Mouse (Mus musculus): ENCODE data around the gene Tmem117.

Gene Tmem117

DNA sequence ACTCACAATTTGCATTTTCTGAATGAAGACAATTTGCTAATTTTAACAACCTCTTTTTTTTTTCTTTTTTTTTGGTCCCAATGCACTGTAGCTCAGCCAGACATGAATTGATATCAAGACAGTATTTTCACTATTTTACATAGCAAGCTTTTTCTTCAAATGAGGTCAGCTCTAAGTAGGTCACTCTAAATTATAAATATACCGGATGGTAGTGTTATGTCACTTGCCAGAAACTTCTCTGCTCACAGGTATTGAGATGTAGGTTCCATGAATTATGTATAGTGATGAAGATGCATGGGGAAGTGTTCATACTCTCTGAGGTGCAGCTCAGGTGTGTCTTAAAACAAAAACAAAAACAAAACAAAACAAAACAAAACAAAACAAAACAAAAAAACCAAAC is 264.2 kb downstream of the Tmem117 start:
- DNase-seq (ENCODE audit: low read depth, low spot score), result no peak

DNA sequence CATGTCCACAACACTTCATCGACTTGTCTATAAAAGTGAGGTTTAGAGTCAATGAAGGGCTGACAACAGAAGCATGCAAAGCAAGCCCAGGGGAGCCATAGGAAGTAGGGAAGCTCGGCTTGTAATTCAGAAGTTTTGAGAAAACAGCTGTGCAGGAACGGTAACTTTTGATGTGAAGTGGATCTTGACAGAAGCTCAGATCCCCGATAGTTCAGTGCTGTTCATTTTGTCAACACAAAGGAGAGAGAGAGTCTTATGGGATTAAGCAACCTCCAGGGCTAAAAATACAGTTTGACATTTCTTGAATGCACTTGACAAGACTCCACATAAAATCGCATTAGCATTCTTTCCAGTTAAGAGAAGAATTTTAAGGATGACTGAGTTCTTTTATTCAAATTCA is 265.1 kb downstream of the Tmem117 start:
- DNase-seq (ENCODE audit: low read depth, low spot score), result no peak

DNA sequence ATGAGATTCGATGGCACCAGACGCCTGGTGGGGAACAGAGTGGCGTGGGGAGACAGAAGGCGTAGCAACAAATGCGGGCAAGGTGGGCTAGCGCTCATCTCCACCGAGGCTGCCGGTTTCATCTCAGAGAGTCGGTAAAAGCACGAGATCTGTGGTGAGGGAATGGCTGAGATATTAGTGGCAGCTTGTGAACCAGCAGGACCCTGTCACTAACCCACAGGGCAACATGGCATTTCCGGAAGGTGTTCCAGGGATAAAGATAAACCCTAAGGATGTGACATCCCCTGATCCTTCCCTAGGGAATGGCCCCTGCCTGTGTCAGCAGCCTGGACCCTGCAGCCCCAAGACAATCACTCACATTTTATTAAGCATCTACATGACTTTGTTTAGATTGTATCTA is 266.6 kb downstream of the Tmem117 start:
- DNase-seq (ENCODE audit: low read depth, low spot score), result no peak

DNA sequence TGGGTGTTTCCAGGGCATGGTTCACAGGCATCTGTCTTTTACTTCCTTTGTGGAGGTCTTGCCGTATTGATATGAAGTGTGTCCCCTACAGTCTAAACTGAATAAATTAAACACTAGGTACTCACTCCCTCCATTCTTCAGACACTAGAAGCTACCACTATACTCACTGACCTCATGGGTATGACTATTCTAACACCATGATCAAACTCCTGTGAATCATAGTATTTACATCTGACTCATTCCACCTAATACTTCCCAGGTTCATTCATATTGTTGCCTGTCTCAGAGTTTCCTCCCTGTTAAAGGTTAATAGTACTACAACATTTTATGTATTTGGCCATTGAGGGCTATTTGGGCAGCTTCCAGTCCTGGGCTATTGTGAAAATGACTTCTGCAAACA is 274.2 kb downstream of the Tmem117 start:
- DNase-seq (ENCODE audit: low read depth, low spot score), result no peak

DNA sequence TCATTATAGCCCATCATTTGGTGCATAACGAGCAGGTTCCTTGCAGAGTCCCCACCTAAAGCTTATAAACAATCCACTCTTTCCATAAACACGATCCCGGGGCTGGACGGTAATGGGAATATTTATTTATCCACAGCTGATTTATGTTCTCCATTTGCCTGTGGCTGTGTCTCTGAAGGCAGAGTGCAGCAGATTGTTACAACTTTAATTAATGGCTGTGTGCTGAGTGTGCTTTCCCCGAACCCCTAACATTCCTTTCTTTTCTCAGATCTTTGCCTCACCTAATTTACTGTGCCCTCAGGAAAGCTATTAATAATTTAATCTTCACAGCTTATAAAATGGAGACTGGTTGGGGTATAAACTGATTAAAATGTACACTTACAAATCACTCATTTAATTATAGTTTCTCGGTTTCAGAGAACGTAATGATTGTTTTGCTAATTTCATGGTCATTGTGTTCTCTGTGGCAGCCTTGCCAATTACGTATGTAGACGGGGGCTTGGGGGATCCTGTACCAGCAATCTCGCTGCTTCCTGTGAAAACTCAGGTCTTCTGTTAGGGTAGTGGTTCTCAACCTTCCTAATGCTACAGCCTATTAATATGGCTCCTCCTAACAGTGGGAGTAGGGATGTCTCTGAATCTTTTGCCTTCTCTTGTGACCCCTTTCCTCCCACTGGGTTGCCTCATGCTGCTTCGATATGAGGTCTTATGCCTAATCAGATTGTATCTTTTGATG is 275.8 kb downstream of the Tmem117 start:
- DNase-seq (ENCODE audit: low read depth, low spot score), result no peak

DNA sequence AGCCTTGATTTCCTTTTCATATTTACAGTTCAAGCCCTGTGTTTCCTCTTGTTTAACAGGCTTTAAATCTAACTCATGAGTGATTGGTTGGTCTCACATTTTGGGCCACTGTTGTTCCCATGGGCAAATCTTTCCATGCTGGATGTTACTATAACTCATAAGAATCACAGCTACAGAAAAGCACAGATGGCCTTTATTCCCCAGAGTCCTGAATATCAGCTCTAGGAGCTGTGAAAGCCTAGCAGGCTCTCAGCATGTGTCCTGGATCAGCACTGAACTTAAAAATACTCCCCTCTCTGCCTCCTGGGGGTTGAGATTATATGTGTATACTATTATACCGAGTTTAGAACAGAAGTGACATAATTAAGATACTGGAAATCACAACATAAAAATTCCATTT is 292.6 kb downstream of the Tmem117 start:
- DNase-seq (ENCODE audit: low read depth, low spot score), result no peak

DNA sequence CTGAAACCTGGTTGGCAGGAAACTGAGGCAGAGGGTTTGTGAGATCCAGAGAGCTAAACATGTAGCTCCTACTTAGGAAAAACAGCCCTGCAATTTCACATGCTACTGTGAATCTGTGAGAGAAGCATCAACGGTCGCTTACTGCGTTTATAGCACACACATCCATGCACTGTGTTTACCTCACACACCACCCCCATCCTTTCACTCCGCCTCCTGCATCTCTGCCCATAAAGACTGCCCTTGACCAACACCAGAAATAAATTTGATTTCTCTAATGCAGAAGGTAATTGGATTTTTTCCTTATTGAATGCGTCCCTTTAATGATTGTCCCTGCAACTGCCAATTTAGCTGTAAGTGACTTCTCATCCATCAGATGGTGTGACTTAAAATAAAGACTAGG is 299.0 kb downstream of the Tmem117 start:
- no peak for DNase-seq (ENCODE audit: low read depth, low spot score)

DNA sequence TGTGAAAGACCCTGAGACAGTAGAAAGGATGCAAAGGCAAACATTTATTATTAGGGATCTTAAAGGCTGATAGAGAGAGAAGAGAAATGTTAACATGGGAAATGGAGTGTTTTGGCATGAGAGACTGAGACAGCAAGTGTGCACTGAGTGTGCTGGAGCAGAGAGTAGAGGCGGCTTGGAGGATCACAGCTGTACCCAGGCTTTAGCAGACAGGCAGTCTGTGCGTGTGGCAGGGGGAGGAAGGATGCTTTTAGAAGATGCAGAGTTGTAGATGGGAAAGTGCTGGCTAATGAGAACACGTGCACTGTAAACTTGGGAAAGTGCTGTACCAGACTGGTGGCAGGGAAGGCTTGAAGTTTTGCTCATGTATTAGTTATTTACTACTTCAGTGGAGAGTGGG is 301.7 kb downstream of the Tmem117 start:
- no peak for DNase-seq (ENCODE audit: low read depth, low spot score)

DNA sequence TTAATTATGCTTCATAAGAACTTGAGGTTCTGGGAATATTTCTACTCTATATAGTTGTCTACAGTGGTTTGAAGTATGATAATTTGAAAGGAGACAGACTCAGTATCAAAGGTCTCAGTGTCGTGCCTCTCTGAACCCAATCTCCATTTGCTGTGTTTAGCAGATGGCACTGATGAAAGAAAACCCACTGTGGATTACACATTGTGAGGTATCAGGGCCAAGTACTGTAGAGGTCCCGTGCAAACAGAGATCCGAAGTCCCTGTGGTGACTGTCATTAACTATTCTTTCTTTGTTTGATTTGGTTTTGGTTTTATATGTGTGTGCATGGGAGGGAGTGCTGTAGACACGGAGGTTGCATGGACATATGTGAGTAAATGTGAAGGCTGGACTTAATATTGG is 304.0 kb downstream of the Tmem117 start:
- no peak for DNase-seq (ENCODE audit: low read depth, low spot score)

DNA sequence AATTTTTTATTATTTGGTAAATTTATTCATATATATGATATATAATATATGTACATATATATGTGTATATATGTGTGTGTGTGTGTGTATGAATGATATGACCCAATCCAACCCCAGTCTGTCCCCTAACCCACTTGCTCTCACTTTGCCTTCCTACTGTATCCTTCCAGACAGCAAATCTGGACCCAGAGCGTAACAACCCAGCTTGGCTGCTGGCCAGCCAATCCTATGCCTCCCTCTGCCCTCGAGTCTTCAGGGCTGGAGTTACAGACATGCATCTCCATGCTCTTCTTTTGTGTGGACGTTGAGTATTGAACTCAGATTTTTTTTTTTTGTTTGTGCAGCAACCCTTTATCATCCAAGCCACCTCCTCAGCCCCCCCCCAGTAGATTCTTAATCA is 304.4 kb downstream of the Tmem117 start:
- DNase-seq (ENCODE audit: low read depth, low spot score), result no peak

DNA sequence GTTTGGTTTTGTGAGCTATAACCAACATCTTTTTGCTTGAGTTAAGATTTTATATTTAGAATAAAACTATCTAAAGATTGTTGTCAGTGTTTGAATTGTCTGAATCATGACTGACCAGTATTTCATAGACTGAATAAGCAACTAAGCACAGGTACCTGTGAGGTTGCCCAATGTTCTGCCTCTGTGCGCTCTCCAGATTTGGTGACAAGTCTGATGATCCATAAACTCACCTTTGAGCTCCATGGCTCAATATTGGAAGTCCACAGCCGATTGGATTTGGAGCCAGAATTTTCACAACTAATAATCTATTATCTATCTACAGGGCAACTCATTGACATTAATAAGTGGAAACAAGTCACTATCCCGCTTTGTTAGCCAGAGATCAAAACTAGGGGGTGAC is 312.9 kb downstream of the Tmem117 start:
- no peak for DNase-seq (ENCODE audit: low read depth, low spot score)

DNA sequence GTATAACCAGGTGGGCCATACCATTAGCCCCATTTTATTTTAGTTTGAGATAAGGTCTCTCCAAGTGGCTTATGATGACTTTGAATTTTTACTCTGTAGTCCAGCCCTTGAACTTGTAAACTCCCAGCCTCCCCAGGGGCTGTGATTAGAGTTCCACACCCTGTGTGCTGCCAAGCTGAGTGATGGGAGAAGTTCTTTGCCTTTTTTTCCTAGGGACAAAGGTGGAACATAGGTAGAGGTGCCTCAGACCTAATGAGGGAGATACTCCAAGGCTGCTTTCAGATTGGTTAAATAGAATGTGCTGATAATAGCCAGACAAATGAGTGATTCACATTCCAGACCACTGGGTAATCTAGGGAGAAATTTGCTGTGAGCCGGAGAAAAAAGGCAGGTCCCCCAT is 313.4 kb downstream of the Tmem117 start:
- DNase-seq (ENCODE audit: low read depth, low spot score), result no peak

DNA sequence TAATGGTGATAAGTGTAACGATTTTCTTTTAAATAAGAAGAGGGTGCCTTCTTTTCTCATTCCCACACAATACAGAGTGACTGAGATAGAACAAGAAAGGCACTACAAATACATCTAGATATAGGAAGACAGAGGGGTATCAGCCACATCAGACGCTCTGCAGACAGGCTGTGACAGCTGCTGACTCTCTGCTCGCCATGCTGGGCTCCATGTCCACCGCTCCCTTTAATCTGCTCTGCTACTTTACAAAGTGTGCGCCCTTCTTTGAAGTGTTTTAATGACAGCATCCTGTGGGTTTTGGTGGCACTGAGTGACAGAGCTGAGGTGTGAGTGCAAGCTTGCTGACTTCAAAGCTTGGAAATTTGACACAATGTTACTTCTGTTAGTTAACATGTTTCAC is 314.9 kb downstream of the Tmem117 start:
- DNase-seq (ENCODE audit: low read depth, low spot score), result no peak

DNA sequence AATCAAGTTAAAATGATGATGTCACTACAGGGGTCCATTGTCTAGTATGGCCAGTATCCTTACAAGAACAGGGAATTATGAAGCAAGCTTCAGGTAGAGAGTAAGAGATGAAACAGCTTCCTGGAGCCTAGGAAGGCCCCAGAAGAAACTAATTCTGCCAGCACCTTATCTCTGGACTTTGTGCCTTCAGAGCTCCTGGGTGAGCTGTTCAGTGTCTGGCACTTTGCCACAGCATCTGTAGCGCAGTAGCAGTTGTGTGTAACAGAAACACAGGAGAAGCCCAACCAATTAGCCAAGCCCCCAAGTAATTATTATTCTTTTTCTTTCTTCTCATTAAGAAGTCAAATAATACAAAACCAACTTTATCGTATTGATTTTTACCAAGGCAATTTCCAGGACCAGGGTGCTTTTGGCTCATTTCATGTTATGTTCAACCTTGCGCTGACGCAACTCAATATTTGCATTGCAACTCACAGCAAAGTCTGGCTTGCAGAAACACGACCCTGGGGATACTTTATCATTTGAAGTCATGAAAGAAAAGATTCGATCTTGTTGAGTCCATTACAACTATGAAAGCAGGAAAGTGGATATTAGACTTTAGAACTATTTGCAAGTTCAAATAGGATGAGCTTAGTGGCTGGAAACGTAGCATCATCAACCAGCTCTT is 322.5 kb downstream of the Tmem117 start:
- DNase-seq (ENCODE audit: low read depth, low spot score), result no peak

DNA sequence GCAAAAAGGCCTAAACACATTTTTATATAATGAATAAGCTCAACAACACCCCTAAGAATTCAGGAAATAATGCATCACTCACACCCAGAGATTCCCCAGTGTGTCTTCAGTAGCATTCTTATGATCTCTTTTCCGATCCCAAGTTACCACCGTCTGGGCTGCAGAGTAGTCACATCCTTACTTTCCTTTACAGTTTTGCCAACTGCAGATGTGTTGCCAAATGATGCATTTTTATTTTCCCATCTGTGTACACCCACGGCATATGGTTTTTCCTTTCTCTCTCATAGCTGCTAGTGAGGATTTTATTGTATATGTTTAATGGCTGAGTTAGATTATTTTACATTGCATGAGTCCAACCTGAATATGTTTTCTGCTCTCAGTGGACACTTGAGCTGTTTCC is 327.7 kb downstream of the Tmem117 start:
- DNase-seq (ENCODE audit: low read depth, low spot score), result no peak

DNA sequence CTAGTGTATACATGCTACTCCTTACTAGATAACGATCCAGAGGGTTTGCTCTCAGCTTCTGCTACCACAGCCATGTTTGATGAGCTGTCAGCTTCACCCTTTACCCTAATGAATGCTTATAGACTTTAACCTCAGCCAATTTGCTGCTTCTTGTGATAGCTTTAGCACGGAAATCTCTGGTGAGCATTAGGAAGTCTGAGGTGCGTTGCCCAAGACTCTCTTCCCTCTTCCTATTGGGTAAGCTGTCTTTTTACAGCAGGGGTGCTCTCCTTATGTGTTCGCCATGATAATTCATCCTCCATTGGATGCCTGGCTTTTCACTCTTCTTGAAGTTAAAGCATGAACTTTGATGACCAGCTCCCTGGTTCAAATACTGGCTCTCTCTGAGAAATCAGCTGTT is 328.2 kb downstream of the Tmem117 start:
- DNase-seq (ENCODE audit: low read depth, low spot score), result no peak

DNA sequence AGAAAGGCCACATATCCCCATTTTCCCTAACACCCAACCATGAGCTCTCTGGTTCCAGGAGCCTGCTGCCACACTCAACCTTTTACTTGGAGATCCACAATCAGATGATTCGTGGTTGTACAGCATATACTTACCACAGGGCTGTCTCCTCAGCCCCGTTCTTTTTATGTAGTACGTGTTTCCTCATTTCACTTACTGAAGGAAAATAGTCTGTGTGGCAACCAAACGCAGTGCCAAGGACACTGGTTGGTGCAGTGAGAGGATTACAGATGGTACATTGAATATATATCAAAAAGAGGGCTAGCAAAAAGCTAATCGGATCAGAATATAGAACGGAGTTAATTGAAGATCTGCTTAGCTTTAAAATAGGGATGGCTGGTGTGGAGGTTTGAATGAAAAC is 338.0 kb downstream of the Tmem117 start:
- DNase-seq (ENCODE audit: low read depth, low spot score), result no peak

DNA sequence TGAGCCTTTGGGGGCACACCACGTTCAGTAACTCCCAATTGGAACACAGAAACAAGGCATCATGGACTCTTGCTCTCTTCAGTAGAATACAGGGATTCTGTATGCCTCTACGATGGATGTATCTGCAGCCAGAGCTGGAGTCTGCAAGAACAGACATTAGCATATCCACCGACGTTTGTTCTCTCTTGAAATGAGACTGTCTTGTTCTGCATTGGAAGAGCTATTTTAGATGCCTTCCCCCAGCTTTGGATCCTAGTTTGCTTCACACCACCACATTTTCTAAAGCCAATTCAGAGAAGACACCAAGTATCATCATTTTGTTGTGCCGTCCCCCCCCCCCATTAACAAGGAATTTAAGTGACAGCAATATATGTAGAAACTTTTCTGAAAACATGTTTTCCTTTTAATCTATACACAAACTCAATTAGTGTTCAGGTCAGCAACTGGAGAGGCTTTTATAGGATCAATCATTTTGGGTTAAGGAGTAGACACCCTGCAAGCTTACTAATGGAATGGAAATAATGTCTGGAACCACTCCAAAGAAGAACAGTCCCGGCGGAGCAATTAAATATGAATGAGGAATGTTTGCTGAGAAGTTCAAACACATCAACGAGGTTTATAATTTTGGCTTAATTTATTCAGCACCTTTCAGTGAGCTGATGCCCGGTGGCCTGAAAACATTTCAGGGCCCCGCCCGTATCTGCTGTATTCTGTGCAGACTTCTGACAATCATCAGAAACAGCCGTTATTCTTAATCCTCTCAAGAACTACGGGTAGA is 339.6 kb downstream of the Tmem117 start:
- DNase-seq (ENCODE audit: low read depth, low spot score), result no peak

DNA sequence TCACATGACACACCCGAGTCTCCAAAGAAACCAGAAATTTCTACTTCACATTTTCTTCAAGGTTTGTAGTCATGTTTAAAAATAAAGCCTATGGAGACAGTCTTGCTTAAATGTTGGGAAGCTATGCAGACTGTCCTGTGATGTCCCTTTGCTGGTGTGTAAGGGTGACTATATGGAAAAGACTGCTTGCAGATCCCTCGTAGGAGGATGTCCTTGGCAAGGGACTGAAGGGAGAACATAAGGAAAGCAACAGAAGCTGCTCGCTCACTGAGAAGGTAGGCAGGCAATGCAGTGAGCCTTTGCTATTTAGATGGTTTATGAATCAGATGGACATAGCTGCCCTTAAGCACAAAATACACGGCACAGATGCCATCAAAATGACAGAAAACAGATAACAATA is 352.8 kb downstream of the Tmem117 start:
- no peak for DNase-seq (ENCODE audit: low read depth, low spot score)

DNA sequence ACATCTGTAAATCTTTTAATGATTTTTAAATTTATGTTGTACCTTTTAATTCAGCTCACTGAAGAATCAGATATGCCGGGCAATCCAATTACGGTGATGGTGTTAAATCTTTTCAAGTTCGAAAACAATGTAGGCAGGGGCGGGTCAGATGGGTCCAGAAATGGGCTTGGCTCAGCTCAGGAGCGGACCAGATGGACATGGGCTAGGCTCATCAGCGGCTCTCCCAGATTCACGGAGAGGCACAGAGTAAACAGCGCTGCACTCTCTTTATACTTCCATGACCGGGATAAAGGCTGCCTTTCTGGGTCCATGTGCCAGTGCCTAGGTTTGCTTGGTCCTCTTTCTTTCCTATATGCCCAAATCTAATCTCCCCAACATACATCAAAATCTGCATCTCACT is 366.3 kb downstream of the Tmem117 start:
- no peak for DNase-seq (ENCODE audit: low read depth, low spot score)

DNA sequence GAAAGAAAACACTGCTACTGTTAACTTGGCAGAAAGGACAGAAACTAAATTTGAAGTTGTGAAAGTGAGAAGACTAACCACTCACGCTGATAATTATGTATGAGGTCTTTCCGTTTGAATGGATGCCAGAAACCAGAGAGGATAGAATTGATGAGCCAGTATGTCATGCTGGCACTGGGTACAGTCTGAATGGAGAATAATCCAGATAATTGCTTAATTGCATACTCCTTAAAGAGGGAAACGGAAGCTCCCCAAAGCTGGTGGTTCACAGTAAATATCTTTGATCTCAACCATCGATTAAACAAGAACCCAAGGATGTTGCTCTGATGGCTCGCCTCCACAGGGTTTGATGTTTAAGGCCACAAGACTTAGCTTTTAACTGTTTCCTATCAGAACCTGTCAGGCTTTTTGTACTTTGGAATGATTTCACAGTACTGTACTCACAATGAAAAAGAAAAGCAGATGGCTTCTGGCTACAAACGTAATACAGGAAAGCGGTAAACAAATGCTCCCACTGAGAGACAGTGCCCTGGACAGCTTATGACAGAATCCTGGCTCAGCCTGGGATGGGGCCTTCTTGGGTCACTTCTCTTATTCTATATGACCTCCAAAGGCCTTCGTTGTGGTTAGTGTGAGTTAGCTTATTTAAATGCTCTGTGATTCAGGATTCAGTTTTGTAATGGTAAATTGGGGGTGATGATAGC is 376.2 kb downstream of the Tmem117 start:
- no peak for DNase-seq (ENCODE audit: low read depth, low spot score)

DNA sequence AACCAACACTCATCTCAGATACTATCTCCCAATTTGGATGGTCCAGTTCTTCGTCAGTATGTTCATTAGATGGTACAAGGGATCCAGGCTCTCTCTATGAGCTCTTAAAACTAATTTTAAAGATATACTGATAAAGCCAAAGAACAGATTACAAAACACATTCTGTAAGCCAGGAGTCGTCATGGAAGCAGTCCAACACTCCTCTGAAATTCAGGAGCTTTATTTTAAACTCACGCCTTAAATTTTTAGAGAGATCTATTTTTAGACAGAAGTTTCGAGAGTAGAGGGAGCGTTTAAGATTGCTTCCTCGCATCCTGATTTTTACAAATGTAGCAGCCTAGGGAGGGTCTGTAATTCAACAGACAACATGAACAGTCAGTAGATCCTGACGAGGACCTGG is 393.2 kb downstream of the Tmem117 start:
- DNase-seq (ENCODE audit: low read depth, low spot score), result no peak

Data from ES-CJ7 (cell line).